Mouse (Mus musculus) large intestine, adult 2 months (tissue): ENCODE data around the gene Fndc3a. TPM values are rescaled to one million over a fixed set of nuclear protein-coding genes. Genes with fewer than 3 reads are reported as not detected.

Experiments
- DNase-seq: peaks from one replicate; pipeline ENCODE4 v3.0.0-alpha.2; 2012; ENCODE audit warnings: low read depth, low spot score
- WGBS: fragments of 180-500 bp; shearing (Covaris S2); methylation state at CpG from one replicate; pipeline ENCODE4 v1.1.7; 2018; 5-methylcytosine and 5-hydroxymethylcytosine counted together
- polyA plus RNA-seq: library from polyadenylated mRNA; depleted of rRNA; stranded (reverse); fragments of >200 nt; gene quantifications from 2 replicates; pipeline ENCODE4 v1.2.3, GENCODE M21; 2012

Fndc3a gene
- polyA plus RNA-seq, 1 experiment: 17.6 TPM

DNA sequence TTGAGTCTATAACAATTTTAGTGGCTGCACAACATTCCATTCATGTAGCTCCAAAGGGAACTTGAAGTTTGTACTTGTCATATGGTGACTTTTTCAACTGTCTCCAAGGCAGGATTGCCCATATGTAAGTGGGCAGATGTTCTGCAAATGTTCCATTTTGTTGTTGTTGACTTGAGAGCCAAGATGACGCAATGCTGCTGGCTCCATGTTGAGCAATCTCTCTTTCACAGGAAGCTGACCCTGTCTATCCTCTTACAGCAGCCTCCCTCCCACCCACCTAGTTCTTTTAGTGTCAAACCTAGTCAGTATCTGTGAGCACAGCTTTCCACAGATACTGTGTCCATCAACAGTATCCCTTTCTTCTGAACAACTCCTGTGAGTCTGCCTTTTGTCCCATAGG is 145.9 kb downstream of the Fndc3a start:
- WGBS: 91% methylated on average over 1 of the region's 1 CpGs
- no peak for DNase-seq

DNA sequence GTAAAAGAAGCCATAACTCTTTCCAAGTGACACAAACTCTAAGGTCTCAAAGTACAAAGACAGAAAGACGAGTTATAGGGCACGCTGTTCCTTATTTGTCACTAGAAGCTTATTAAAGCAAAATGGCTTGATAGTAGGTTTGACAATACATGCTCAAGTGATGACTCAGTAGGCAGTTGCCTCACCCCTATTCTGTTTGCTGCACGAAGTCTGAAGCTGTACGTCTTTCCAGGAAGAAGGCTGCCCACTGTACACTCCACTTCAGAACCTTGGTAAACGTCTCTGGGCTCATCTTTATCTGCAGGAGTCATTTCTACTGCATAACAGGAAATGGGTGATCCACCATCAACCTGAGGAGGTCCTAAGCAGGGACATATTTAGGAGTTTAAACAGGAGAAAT is 151.0 kb downstream of the Fndc3a start:
- peak; percentile 33 for DNase-seq
- WGBS: 44% methylated on average over 5 of the region's 5 CpGs

- WGBS: 73% methylated on average over 1 of the region's 1 CpGs
These were observed 154.0 kb downstream of the Fndc3a start for GRCm38 (mm10) chr14:72555846-72556245.

DNA sequence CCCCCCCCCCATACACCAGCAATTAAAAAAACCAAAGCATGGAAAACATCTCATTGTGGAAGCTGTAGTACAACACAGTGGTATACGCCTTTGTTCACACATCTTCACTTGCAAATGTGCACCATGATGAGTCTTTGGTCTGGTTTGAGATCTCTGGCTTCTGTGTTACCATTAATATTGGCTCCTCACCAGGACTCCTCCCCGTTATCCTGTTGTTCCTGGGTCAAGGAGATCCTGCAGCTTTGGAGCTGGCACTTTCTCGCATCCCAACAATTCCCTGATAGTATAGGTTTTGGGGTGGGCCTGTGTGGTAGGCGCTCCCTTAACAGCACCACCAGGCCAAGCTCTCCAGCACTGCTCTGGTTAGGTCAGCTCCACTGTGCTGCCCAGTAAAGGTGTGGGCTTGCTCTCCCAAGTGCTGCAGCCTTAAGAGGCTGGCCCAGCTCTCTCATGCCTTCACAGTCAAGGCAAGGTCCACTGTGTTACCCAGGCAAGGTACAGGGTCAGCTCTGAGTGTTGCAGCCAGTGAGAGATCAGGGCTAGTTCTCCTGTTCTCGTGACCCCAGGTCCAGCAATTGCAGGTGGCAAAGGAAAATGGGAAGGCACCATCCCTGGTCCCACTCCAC is 173.3 kb downstream of the Fndc3a start:
- WGBS: 87% methylated on average over 5 of the region's 5 CpGs
- DNase-seq: no peak

More at GRCm38 (mm10) chr14:72555846-72556245, 154.0 kb downstream of the Fndc3a start:
- DNase-seq: no peak

GRCm38 (mm10) chr14:72533862-72534261 is 175.9 kb downstream of the Fndc3a start:
- no peak for DNase-seq
- WGBS: 50% methylated on average over 7 of the region's 7 CpGs

DNA sequence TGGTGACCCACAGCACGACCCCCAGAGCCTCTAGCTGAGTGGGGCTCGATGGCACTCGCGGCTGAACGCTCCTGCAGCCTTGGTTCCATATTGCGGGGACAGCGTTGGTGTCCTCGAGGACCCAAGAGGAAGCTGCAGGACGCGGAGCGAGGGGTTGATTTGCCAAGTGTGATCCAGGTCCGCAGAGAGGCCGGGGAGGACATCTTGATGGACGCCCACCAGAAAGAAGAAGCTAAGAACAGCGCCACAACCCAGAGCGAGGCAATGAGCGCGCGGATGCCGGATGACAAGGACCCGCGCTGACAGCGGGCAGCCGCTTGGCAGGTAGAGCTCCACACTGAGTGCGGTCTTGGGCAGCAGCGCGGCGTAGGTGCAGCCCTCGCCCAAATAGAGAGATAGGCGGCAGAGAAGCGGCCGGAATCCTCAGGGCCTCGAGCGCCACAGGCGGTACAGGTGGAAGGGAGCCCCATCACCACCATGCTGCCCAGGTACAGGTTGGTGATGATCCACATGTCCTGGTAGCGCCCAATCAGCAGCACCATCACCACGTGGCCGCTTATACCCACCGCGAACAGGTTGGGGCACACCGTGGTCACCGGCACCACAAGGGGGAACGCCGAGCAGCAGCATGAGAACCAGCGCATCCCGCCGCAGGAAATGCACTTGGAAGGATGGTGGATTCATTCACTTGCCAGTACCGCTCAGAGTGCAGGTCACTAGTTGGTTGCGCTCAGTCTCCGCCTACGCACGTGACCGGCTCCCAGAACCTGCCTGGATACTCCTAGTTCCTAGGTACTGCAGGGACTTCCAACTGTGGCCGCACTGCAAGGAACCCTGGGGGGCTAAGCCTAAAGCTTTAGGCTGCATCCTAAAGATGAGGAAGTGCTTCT is 177.5 kb downstream of the Fndc3a start:
- WGBS: 4% methylated on average over 54 of the region's 54 CpGs
- DNase-seq: peak; percentile 4

GRCm38 (mm10) chr14:72527126-72527525 is 182.7 kb downstream of the Fndc3a start:
- whole genome bisulfite sequencing: 63% methylated on average over 1 of the region's 1 CpGs
- no peak for DNase-seq

DNA sequence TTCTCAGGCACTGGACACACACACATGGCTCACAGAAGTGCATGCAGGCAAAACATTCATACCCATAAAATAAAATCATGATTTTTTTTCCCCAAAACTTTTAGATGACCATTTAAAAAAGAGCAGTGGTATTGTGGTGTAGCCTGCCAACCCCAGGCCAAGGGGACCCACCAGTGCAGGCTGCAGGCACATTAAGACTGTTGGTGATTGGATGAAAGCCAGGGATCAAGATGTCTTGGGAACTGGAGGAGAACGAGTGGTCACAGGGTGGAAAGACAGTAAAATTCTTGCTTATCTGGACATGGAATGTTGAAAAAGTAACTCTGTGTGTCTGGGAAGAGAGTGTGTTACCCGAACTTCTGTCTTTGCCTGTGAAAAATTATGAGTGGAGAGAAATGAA is 190.2 kb downstream of the Fndc3a start:
- 27% methylated on average over 2 of the region's 2 CpGs for WGBS
- no peak for DNase-seq

DNA sequence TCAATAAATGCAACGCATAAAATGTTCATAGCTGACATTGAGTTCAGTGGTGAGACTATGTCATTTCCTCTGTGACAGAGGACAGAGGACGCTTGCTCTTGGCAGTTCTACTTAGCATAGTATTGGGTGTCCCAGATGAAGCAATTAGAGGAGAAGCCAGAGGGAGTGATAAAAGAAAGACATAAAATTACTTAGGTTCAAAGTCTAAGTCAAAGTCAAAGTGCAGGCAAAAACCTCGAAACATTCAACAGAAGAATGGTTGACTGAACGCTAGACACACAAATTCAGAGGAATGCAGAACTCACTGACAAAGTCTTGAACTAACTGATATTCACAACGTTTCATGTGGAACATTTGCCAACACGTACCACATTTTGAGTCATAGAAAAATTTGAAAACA is 191.0 kb downstream of the Fndc3a start:
- WGBS: 44% methylated on average over 6 of the region's 6 CpGs
- no peak for DNase-seq

- WGBS: 29% methylated on average over 5 of the region's 5 CpGs
- peak; percentile 2 for DNase-seq
These were observed 193.4 kb downstream of the Fndc3a start for GRCm38 (mm10) chr14:72516376-72516775.

GRCm38 (mm10) chr14:72506723-72507420 is 202.9 kb downstream of the Fndc3a start:
- DNase-seq: no peak
- 41% methylated on average over 11 of the region's 11 CpGs for WGBS

DNA sequence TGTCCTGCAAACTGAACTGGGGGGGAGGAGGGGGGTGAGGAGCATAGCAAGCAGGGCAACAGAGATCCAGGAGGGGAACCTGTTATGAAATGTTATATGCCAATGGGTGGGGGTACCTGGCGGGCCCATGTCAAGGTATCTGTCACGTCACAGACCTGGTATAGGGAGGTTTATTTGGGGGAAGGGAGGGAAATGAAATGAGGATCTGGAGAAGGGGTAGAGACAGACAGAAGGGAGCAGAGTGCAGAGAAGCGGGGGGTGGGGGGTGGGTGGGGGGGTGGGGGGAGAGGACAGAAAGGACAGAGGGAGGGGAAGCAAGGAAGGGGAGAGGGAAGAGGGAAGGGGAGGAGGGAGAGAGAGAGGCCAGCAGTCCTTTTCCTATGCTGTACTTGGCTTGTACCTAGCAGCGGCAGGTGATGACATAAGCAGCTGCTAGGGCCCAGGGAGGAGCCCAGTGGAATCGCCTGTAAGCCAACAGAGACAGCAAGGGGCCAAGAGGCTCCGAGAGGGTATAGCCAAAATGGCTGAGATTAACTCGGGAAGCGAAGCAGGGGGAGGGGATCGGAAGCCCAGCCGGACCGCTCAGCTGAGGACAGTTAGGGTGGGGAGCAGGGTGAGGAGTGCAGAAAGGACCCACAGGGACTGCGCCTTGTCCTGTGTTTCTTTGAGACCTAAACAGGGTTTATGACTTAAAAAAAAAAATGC is 203.6 kb downstream of the Fndc3a start:
- WGBS: 19% methylated on average over 12 of the region's 12 CpGs
- no peak for DNase-seq

GRCm38 (mm10) chr14:72504985-72505384 is 204.8 kb downstream of the Fndc3a start:
- 96% methylated on average over 1 of the region's 1 CpGs for WGBS
- no peak for DNase-seq

GRCm38 (mm10) chr14:72503241-72503640 is 206.6 kb downstream of the Fndc3a start:
- 60% methylated on average over 6 of the region's 6 CpGs for WGBS
- no peak for DNase-seq

- 93% methylated on average over 1 of the region's 1 CpGs for WGBS
- no peak for DNase-seq
These were observed 216.0 kb downstream of the Fndc3a start for GRCm38 (mm10) chr14:72493775-72494174.

DNA sequence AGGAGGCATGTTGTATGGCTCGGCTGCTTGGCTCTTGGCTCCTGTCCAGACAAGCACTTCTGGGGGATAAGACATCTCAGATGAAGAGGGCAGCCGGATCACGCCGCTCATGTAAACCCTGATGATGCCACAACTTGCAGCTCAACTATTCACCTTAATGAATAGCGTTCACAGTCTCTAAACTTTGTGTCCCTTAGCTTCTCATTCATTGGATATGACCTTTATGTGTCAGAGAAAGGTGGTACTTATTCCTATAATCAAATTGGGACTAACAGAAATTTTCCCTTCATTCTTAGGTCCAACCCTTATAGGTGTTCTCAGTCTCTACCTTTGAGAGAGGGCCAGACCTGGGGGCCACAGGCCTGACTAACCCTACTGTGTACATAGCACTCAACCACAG is 218.1 kb downstream of the Fndc3a start, which contains the start of gene Gm9195:
Gene Gm9195, minus strand, starts transcription at position 101 of the 400 bp plus-strand sequence.
- no peak for DNase-seq
- WGBS: 74% methylated on average over 5 of the region's 5 CpGs

GRCm38 (mm10) chr14:72490367-72490766 is 219.4 kb downstream of the Fndc3a start:
- WGBS: 95% methylated on average over 3 of the region's 3 CpGs
- no peak for DNase-seq
